Mouse (Mus musculus) adrenal gland, postnatal 36 days (tissue): ENCODE measurements around the gene Lbr. TPM values are rescaled to one million over a fixed set of nuclear protein-coding genes. Genes with fewer than 3 reads are reported as not detected.
A peak's percentile ranks its signal among the peaks of the same experiment; 100 is the strongest.
"Not testable (repeated sequence)": the region's sequence is repeated elsewhere in the genome, so short reads cannot be mapped to it uniquely, and the experiment has no call there.

ENCODE experiments used
- DNase-seq, 2 experiments: peaks; one replicate each; pipeline ENCODE4 v3.0.0; 2021; ENCODE audit warnings: mixed read lengths in 1 of 2
- total RNA-seq, 2 experiments: library from RNA; stranded (reverse); gene quantifications; 2 replicates each; pipeline ENCODE4 v1.2.3; 2021

The Lbr gene
- total RNA-seq, 2 experiments from 2014 or later, result 20.5 to 22.7 TPM

- peak in 1 of 2 experiments; percentile 11 for DNase-seq
These were observed 9.6 kb upstream of the Lbr start for GRCm38 (mm10) chr1:181852466-181852865.

- DNase-seq, result peak; percentile 13 to 43
These were observed 8.9 kb upstream of the Lbr start for GRCm38 (mm10) chr1:181851521-181852310.

- DNase-seq, result peak in 1 of 2 experiments; percentile 22
These were observed 7.6 kb upstream of the Lbr start for GRCm38 (mm10) chr1:181850441-181850840.

- no peak for DNase-seq
These were observed 5.4 kb upstream of the Lbr start for GRCm38 (mm10) chr1:181848210-181848609.

GRCm38 (mm10) chr1:181847396-181847795 is 4.5 kb upstream of the Lbr start:
- DNase-seq, result no peak

GRCm38 (mm10) chr1:181845767-181846166 is 2.9 kb upstream of the Lbr start:
- no peak for DNase-seq

GRCm38 (mm10) chr1:181844874-181845547 is 2.2 kb upstream of the Lbr start:
- DNase-seq, result no peak

GRCm38 (mm10) chr1:181841864-181842672 is 778 bp downstream of the Lbr start:
- DNase-seq, result peak; percentile 98

- DNase-seq, result no peak
These were observed 1.4 kb downstream of the Lbr start for GRCm38 (mm10) chr1:181841396-181841795.

- no peak for DNase-seq
These were observed 3.0 kb downstream of the Lbr start for GRCm38 (mm10) chr1:181839746-181840366.

- DNase-seq, result no peak
These were observed 4.7 kb downstream of the Lbr start for GRCm38 (mm10) chr1:181838111-181838510.

GRCm38 (mm10) chr1:181833143-181833542 is 9.7 kb downstream of the Lbr start:
- DNase-seq, result no peak

GRCm38 (mm10) chr1:181832720-181833119 is 10.1 kb downstream of the Lbr start:
- DNase-seq, result no peak

- DNase-seq, result peak in 1 of 2 experiments; percentile 16
These were observed 14.5 kb downstream of the Lbr start for GRCm38 (mm10) chr1:181828365-181828764.

GRCm38 (mm10) chr1:181826716-181827115 is 16.1 kb downstream of the Lbr start:
- no peak for DNase-seq

GRCm38 (mm10) chr1:181811481-181812223 is 31.2 kb downstream of the Lbr start:
- no peak for DNase-seq

- no peak for DNase-seq
These were observed 42.2 kb downstream of the Lbr start for GRCm38 (mm10) chr1:181800667-181801066.

- DNase-seq, result no peak
These were observed 42.9 kb downstream of the Lbr start for GRCm38 (mm10) chr1:181799911-181800310.

GRCm38 (mm10) chr1:181793541-181793940 is 49.3 kb downstream of the Lbr start:
- DNase-seq, result peak in 1 of 2 experiments; percentile 26

- DNase-seq, result no peak
These were observed 52.9 kb downstream of the Lbr start for GRCm38 (mm10) chr1:181789952-181790351.

GRCm38 (mm10) chr1:181782600-181782999 is 60.2 kb downstream of the Lbr start:
- not testable (repeated sequence) for DNase-seq
